Comparison of ENCODE assay signal across 18 mouse cellular contexts in the genomic region with DNA sequence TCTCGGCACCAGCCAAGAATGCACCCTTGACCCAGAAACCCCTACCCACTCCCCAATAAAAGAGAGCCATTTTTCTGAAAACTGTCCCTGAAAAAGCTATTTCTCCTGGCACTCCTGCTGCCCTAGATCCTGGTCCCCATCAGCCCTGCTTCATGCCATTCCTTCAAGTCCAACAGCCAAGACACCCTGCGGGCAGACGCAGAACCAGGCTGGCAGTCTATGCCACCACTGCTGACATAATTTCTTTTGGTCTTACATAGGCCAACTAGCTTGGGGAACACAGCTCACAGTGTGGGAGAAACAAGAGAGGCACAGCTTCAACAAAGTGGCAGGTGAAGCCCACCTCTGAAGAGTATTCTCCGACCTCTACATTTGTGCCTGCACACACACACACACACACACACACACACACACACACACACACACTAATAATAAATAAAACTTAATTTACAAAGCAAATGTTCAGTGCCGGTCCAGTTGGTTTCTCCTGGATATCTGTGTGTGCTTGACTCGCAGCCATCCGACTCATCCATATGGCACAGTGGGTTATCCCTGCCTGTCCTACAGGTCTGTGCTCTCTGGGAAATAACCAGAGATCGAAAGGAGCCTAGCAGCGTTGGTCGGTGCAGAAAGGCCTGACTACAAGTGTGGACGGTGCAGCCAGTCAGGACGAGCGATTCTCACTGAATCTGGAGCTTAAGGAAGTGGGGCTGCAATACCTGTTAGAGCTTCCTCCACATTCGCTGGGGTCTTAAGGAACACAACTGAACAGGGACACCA. TPM values are rescaled to one million over a fixed set of nuclear protein-coding genes. Genes with fewer than 3 reads are reported as not detected.
DNase-seq lines count a peak whose midpoint lies in the region; TF ChIP-seq lines count a peak whose summit lies in the region.
"Had no signal": no experiment of that assay in that cellular context is flagged by ENCODE, and none has a peak within 500 bp of the region (broad histone marks: within the 10 kb centered on the region; RNA-seq: fewer than 3 reads in every experiment).

No protein-coding gene starts in this region.

- peak overlapping the region; percentile 27 for H3K27ac ChIP-seq in cerebellum, adult 2 months (ENCODE audit: insufficient read depth, low read length)
- H3K27ac ChIP-seq: embryonic facial prominence, embryonic 12.5 days; forebrain, embryonic 15.5 days; heart, embryonic 10.5 days; hindbrain, embryonic 14.5 days had no signal

- TF ChIP-seq POLR2A in cerebellum, adult 2 months (IDR thresholded peaks at IDR 0.05; ENCODE audit: borderline replicate concordance, insufficient read depth, low read length), result no peak

- H3K4me3 ChIP-seq in cerebellum, adult 2 months (replicated peaks; ENCODE audit: insufficient read depth, low read depth, low read length), result no peak overlapping the region
- H3K4me3 ChIP-seq: embryonic facial prominence, embryonic 12.5 days; forebrain, embryonic 15.5 days; heart, embryonic 10.5 days had no signal

- 26% methylated on average over 14 of the region's 14 CpGs for WGBS in cerebellum, adult 2 months

- H3K4me1 ChIP-seq in cerebellum, adult 2 months (ENCODE audit: control insufficient read depth, insufficient read depth, low read length), result peaks cover 14% of the 10 kb centered on the region
- H3K4me1 ChIP-seq: forebrain, embryonic 15.5 days had no signal

- H3K27me3 ChIP-seq in cerebellum, adult 2 months (ENCODE audit: control insufficient read depth, insufficient read depth, low read length), result no peaks in the 10 kb centered on the region
- H3K27me3 ChIP-seq: CH12.LX; embryonic facial prominence, embryonic 12.5 days; forebrain, embryonic 15.5 days; Patski had no signal

- TF ChIP-seq CTCF in cerebellum, adult 2 months (IDR thresholded peaks at IDR 0.05; ENCODE audit: borderline replicate concordance, insufficient read depth, low read depth, low read length), result no peak

- peak; percentile 46 for DNase-seq in cerebellum, adult 11 months
- DNase-seq in cerebellum, adult 2 months, result peak; percentile 59 to 71
- DNase-seq in cerebellum, postnatal 10 days, result peak; percentile 42 to 56
- no peak for DNase-seq in kidney, postnatal 10 days
- no peak for DNase-seq in left cerebral cortex, adult 9 months (ENCODE audit: low spot score in 2 of 2)
- DNase-seq in embryo, embryonic 10.5 days (ENCODE audit: low spot score), result no peak
- DNase-seq: adrenal gland, adult 2 months; adrenal gland, postnatal 25 days; gastrocnemius, postnatal 10 days; heart, adult 18-20 months; heart, postnatal 10 days; kidney, adult 8-10 months had no signal

RNA-seq across cellular contexts. Expression of a gene that starts 8.8 kb away (rescaled TPM):
- 27.7 and 29.6 TPM in 2 replicates for polyA plus RNA-seq in cerebellum, adult 2 months (2012; rRNA removed)

RNA-seq across cellular contexts. Expression of a gene that starts 41.7 kb away (rescaled TPM):
- polyA plus RNA-seq in cerebellum, adult 2 months (2012; rRNA removed), result 126 and 127 TPM in 2 replicates

RNA-seq across cellular contexts. Expression of a gene that starts 52.6 kb away (rescaled TPM):
- 47.5 and 53.1 TPM in 2 replicates for polyA plus RNA-seq in cerebellum, adult 2 months (2012; rRNA removed)

Comparison
In these comparisons a context has a peak if more than half of its experiments do, and no peak if none do; other contexts are left out.
1. DNase-seq: peak in cerebellum, adult 11 months (single experiment), cerebellum, adult 2 months (2 of 2) and cerebellum, postnatal 10 days (2 of 2); none in kidney, postnatal 10 days (single experiment), left cerebral cortex, adult 9 months (0 of 2) and embryo, embryonic 10.5 days (single experiment).